Mouse (Mus musculus): Measurements from ENCODE around the gene Kmt5b. TPM values are rescaled to one million over a fixed set of nuclear protein-coding genes. Genes with fewer than 3 reads are reported as not detected.

The Kmt5b gene
- polyA plus RNA-seq, 1 experiment from 2014 or later = 25.3 TPM

- 57% methylated on average over 8 of the region's 8 CpGs for WGBS
- H3K4me1 ChIP-seq (ENCODE audit: control insufficient read depth, insufficient read depth, low read length) = no peaks in the 10 kb centered on the region
- ATAC-seq (ENCODE audit: insufficient number of reproducible peaks, low FRiP score, low TSS enrichment, low read depth) = no peak
Observed at GRCm38 (mm10) chr19:3753738-3754137, 13.5 kb upstream of the Kmt5b start.

DNA sequence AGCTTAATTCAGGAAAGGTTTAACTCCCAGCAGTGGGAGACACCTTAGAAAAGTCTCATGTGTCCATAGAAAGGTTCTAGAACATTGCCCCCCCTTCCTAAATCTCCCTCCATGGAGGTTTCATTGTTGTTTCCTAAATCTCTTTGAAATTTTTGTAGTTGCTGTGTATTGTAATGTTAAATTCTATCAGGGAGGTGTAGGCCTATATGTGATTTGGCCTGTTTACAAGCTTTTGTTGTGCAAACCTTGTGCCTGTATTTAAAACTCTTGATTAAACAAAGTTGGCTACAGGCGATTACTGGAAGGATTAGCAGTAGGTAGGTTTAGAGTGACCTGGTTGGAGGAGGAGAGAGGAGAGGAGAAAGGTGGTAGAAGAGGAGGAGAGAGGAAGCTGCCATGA lies 9.4 kb upstream of the Kmt5b start:
- H3K4me3 ChIP-seq (ENCODE audit: low read depth, low read length) = no peak overlapping the region
- no peak overlapping the region for H3K9ac ChIP-seq (ENCODE audit: low read length)
- H3K27me3 ChIP-seq (ENCODE audit: control insufficient read depth, insufficient read depth, low read length) = no peaks in the 10 kb centered on the region
- WGBS = 65% methylated on average over 1 of the region's 1 CpGs
- H3K36me3 ChIP-seq (ENCODE audit: control insufficient read depth, insufficient read depth, low read length) = no peaks in the 10 kb centered on the region
- H3K27ac ChIP-seq (replicated peaks; ENCODE audit: low read depth, low read length) = no peak overlapping the region
- ATAC-seq (ENCODE audit: insufficient number of reproducible peaks, low FRiP score, low TSS enrichment, low read depth) (no peak), DNase-seq (ENCODE audit: low spot score) (no peak)
- H3K9me3 ChIP-seq (ENCODE audit: control insufficient read depth, low read length) = no peaks in the 10 kb centered on the region
- H3K4me1 ChIP-seq (ENCODE audit: control insufficient read depth, insufficient read depth, low read length) = no peaks in the 10 kb centered on the region
- no peak overlapping the region for H3K4me2 ChIP-seq (ENCODE audit: low read depth, severe bottlenecking)

More at GRCm38 (mm10) chr19:3753738-3754137, 13.5 kb upstream of the Kmt5b start:
- H3K4me2 ChIP-seq (ENCODE audit: low read depth, severe bottlenecking) = no peak overlapping the region
- H3K27me3 ChIP-seq (ENCODE audit: control insufficient read depth, insufficient read depth, low read length) = no peaks in the 10 kb centered on the region
- no peak overlapping the region for H3K9ac ChIP-seq (ENCODE audit: low read length)
- H3K4me3 ChIP-seq (ENCODE audit: low read depth, low read length) = no peak overlapping the region
- H3K36me3 ChIP-seq (ENCODE audit: control insufficient read depth, insufficient read depth, low read length) = no peaks in the 10 kb centered on the region
- DNase-seq (ENCODE audit: low spot score) = no peak
- H3K9me3 ChIP-seq (ENCODE audit: control insufficient read depth, low read length) = no peaks in the 10 kb centered on the region
- no peak overlapping the region for H3K27ac ChIP-seq (replicated peaks; ENCODE audit: low read depth, low read length)

DNA sequence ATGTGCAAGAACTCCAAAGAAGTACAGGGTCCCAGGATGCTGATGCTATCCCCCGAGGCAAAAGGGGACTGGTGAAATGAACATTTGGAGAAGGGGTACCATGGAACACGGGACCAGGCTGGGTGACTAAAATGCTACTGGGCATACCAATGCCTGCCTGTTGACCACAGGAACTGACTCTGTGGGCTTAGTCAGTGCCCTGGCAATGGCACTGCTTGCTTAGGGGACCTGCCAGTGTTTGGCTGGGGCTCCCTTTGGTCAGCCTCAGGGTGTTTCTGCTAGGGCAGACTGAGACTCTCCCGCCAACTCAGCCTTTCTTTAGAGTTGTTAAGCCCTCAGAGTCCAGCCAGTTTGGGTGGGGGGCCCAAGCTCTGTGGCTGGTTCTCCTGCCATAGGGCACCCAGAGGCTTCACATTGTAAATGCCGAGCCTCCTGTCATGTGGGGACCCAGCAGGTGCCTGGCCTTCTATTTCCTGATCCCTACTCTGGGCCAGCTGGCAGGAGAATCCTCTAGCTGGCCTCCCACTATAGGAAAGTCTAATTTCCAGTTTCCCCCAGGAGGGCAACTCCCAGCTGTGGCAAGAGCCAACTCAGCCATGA lies 1.9 kb upstream of the Kmt5b start:
- H3K27me3 ChIP-seq (ENCODE audit: control insufficient read depth, insufficient read depth, low read length) = no peaks in the 10 kb centered on the region
- no peaks in the 10 kb centered on the region for H3K9me3 ChIP-seq (ENCODE audit: control insufficient read depth, low read length)
- no peak overlapping the region for H3K4me2 ChIP-seq (ENCODE audit: low read depth, severe bottlenecking)
- 81% methylated on average over 4 of the region's 4 CpGs for WGBS
- H3K36me3 ChIP-seq (ENCODE audit: control insufficient read depth, insufficient read depth, low read length) = no peaks in the 10 kb centered on the region
- DNase-seq (ENCODE audit: low spot score) = no peak
- H3K27ac ChIP-seq (replicated peaks; ENCODE audit: low read depth, low read length) = no peak overlapping the region
- ATAC-seq (ENCODE audit: insufficient number of reproducible peaks, low FRiP score, low TSS enrichment, low read depth) = no peak
- peaks cover 5% of the 10 kb centered on the region; the same call in 1 of the 2 replicates for H3K4me1 ChIP-seq (ENCODE audit: control insufficient read depth, insufficient read depth, low read length)
- H3K4me3 ChIP-seq (ENCODE audit: low read depth, low read length) = no peak overlapping the region
- H3K9ac ChIP-seq (ENCODE audit: low read length) = no peak overlapping the region

DNA sequence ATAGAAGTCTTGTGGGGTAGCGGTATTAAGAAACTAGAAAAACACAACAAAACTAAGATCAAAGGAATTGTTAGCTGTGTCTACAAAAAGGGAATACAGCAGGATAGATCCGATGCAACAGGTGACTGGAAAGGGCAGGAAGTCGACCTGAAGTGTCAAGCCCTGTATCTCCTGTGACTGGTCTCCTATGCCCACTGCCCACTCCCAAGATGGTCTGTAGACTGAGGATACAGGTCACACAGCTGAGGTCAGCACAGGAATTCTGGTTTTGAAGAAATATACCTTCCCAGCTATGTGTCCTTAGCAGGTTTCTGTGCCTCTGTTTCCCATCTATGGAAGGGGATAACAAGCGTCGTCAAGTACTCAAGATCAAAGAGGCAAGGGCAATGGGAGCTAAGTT lies 843 bp upstream of the Kmt5b start:
- H3K36me3 ChIP-seq (ENCODE audit: control insufficient read depth, insufficient read depth, low read length) = no peaks in the 10 kb centered on the region
- ATAC-seq (ENCODE audit: insufficient number of reproducible peaks, low FRiP score, low TSS enrichment, low read depth) = no peak
- no peak overlapping the region for H3K27ac ChIP-seq (replicated peaks; ENCODE audit: low read depth, low read length)
- no peak overlapping the region for H3K9ac ChIP-seq (ENCODE audit: low read length)
- DNase-seq (ENCODE audit: low spot score) = no peak
- peak overlapping the region; percentile 93; the same call in 1 of the 2 replicates for H3K4me2 ChIP-seq (ENCODE audit: low read depth, severe bottlenecking)
- H3K4me3 ChIP-seq (ENCODE audit: low read depth, low read length) = peak overlapping the region; percentile 97; the same call in 1 of the 2 replicates
- WGBS = 91% methylated on average over 5 of the region's 5 CpGs
- no peaks in the 10 kb centered on the region for H3K27me3 ChIP-seq (ENCODE audit: control insufficient read depth, insufficient read depth, low read length)
- peaks cover 5% of the 10 kb centered on the region; the same call in 1 of the 2 replicates for H3K4me1 ChIP-seq (ENCODE audit: control insufficient read depth, insufficient read depth, low read length)
- H3K9me3 ChIP-seq (ENCODE audit: control insufficient read depth, low read length) = no peaks in the 10 kb centered on the region

GRCm38 (mm10) chr19:3767781-3768696 lies 818 bp downstream of the Kmt5b start:
- DNase-seq (ENCODE audit: low spot score) = peak; percentile 90
- Histone ChIP-seq H3K27me3 (ENCODE audit: control insufficient read depth, insufficient read depth, low read length) (no peaks in the 10 kb centered on the region), H3K4me2 (ENCODE audit: low read depth, severe bottlenecking) (peak overlapping the region; percentile 93), H3K9ac (ENCODE audit: low read length) (peak overlapping the region; percentile 100), H3K4me1 (ENCODE audit: control insufficient read depth, insufficient read depth, low read length) (peaks cover 5% of the 10 kb centered on the region; the same call in 1 of the 2 replicates), H3K4me3 (ENCODE audit: low read depth, low read length) (peak overlapping the region; percentile 97), H3K27ac (replicated peaks; ENCODE audit: low read depth, low read length) (peak overlapping the region; percentile 100), H3K36me3 (ENCODE audit: control insufficient read depth, insufficient read depth, low read length) (no peaks in the 10 kb centered on the region), H3K9me3 (ENCODE audit: control insufficient read depth, low read length) (no peaks in the 10 kb centered on the region)
- peak; percentile 46 for ATAC-seq (ENCODE audit: insufficient number of reproducible peaks, low FRiP score, low TSS enrichment, low read depth)
- under 1% methylated on average over 111 of the region's 111 CpGs for WGBS

DNA sequence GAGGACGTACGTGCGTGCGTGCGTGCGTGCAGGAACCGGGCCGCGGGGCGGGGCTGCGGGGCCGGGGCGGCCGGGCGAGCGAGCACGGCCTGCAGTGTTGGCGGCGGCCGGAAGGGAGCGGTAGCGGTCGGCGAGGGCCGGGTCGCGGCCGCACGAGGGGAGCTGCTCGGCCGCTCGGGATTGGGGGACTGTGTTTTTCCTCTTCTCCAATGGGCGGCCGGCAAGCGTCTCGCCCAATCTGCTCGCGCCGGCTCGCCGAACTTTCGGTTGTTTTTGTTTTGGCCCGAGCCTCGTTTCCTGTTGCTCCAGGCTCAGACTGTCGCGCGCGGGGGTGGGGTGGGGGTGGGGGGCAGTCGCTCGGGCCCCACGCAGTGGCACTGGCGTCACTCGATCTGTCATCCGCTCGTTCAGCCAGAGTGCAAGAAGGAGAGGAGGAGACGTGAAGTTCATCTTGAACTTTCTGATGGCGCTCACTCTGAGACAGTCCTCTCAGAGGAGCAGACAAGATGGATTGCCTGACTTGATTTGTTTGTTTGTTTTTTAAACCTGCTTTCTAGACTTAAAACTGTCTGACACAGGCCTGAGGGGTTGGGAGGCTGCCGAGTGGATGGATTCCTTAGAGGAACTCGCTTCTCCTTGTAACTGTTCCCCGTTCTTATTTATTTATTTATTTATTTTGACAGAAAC lies 1.6 kb downstream of the Kmt5b start:
- no peaks in the 10 kb centered on the region for H3K9me3 ChIP-seq (ENCODE audit: control insufficient read depth, low read length)
- H3K4me1 ChIP-seq (ENCODE audit: control insufficient read depth, insufficient read depth, low read length) = peaks cover 5% of the 10 kb centered on the region; the same call in 1 of the 2 replicates
- H3K4me3 ChIP-seq (ENCODE audit: low read depth, low read length) = peak overlapping the region; percentile 97
- DNase-seq (ENCODE audit: low spot score) (peak; percentile 95), ATAC-seq (ENCODE audit: insufficient number of reproducible peaks, low FRiP score, low TSS enrichment, low read depth) (peak; percentile 84)
- WGBS = 1% methylated on average over 59 of the region's 60 CpGs
- H3K27ac ChIP-seq (replicated peaks; ENCODE audit: low read depth, low read length) = peak overlapping the region; percentile 100
- H3K9ac ChIP-seq (ENCODE audit: low read length) = peak overlapping the region; percentile 100
- H3K4me2 ChIP-seq (ENCODE audit: low read depth, severe bottlenecking) = peak overlapping the region; percentile 93
- no peaks in the 10 kb centered on the region for H3K36me3 ChIP-seq (ENCODE audit: control insufficient read depth, insufficient read depth, low read length)
- no peaks in the 10 kb centered on the region for H3K27me3 ChIP-seq (ENCODE audit: control insufficient read depth, insufficient read depth, low read length)

DNA sequence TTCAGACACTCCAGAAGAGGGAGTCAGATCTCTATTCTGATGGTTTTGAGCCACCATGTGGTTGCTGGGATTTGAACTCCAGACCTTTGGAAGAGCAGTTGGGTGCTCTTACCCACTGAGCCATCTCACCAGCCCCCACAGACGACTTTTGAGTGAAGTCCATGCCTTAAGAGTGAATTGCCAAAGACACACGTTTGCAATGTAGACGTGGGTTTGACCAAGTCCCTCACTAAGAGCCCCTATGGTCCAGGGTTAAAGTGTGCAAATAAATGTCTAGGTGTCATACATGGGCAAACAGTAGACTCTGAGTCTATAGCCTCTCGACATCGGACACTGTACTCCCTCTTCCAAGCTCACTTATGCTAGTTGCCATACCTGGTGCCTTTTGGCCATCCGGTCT lies 2.3 kb downstream of the Kmt5b start:
- Histone ChIP-seq H3K27me3 (ENCODE audit: control insufficient read depth, insufficient read depth, low read length) (no peaks in the 10 kb centered on the region), H3K4me1 (ENCODE audit: control insufficient read depth, insufficient read depth, low read length) (peaks cover 5% of the 10 kb centered on the region; the same call in 1 of the 2 replicates), H3K9ac (ENCODE audit: low read length) (no peak overlapping the region), H3K27ac (replicated peaks; ENCODE audit: low read depth, low read length) (no peak overlapping the region), H3K4me3 (ENCODE audit: low read depth, low read length) (peak overlapping the region; percentile 97; the same call in 1 of the 2 replicates), H3K9me3 (ENCODE audit: control insufficient read depth, low read length) (no peaks in the 10 kb centered on the region), H3K36me3 (ENCODE audit: control insufficient read depth, insufficient read depth, low read length) (no peaks in the 10 kb centered on the region), H3K4me2 (ENCODE audit: low read depth, severe bottlenecking) (peak overlapping the region; percentile 93)
- ATAC-seq (ENCODE audit: insufficient number of reproducible peaks, low FRiP score, low TSS enrichment, low read depth) (no peak), DNase-seq (ENCODE audit: low spot score) (no peak)
- 86% methylated on average over 6 of the region's 6 CpGs for WGBS

DNA sequence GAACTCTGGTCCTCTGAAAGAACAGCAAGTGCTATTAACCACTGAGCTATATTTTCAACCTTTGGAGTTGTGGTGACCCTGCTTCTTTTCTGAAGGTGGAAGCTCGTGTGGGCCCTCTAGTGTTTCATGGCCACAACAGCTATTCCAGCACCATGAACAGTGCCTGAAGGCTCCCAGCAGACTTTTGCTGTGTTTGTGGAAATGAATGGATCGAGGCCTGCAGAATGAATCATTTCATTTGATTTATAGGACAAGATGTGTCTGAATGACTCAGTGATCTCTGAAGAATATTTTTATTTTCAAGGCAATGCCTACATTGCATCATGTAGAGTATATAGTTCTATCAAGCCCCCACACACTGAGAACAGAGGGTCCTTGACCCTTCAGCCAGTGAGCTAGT lies 6.9 kb downstream of the Kmt5b start:
- no peak overlapping the region for H3K4me3 ChIP-seq (ENCODE audit: low read depth, low read length)
- DNase-seq (ENCODE audit: low spot score) (no peak), ATAC-seq (ENCODE audit: insufficient number of reproducible peaks, low FRiP score, low TSS enrichment, low read depth) (no peak)
- no peak overlapping the region for H3K4me2 ChIP-seq (ENCODE audit: low read depth, severe bottlenecking)
- no peaks in the 10 kb centered on the region for H3K36me3 ChIP-seq (ENCODE audit: control insufficient read depth, insufficient read depth, low read length)
- no peak overlapping the region for H3K9ac ChIP-seq (ENCODE audit: low read length)
- H3K9me3 ChIP-seq (ENCODE audit: control insufficient read depth, low read length) = no peaks in the 10 kb centered on the region
- no peaks in the 10 kb centered on the region for H3K4me1 ChIP-seq (ENCODE audit: control insufficient read depth, insufficient read depth, low read length)
- no peak overlapping the region for H3K27ac ChIP-seq (replicated peaks; ENCODE audit: low read depth, low read length)
- 84% methylated on average over 2 of the region's 2 CpGs for WGBS
- H3K27me3 ChIP-seq (ENCODE audit: control insufficient read depth, insufficient read depth, low read length) = no peaks in the 10 kb centered on the region

Data from limb, embryonic 11.5 days (tissue).